Mouse (Mus musculus) kidney, adult 10 weeks (tissue): ENCODE results near the gene Smdt1. TPM values are rescaled to one million over a fixed set of nuclear protein-coding genes. Genes with fewer than 3 reads are reported as not detected.

Experiments
- polyA plus RNA-seq: library from polyadenylated mRNA; stranded (reverse); fragments of 350-450 nt; fragmentation: Illumina TruSeq; extraction: RNeasy Lipid Tissue Mini Kit (QIAGEN cat#74804); gene quantifications from one replicate; pipeline ENCODE4 v1.2.3, GENCODE M21; 2014; ENCODE audit warnings: low read depth, low replicate concordance

The Smdt1 gene
- 46.6 TPM for polyA plus RNA-seq

GRCm38 (mm10) chr15:82338593-82339112 is at the start of gene Smdt1, which contains the start of the genes Naga and Pheta2:
Smdt1 (plus strand) TSS chr15:82338959.
Naga (minus strand) TSS chr15:82338925.
Pheta2 (plus strand) TSS chr15:82338942.

GRCm38 (mm10) chr15:82298764-82299561 is 39.8 kb upstream of the Smdt1 start, which contains the start of gene Wbp2nl:
Wbp2nl (plus strand) TSS chr15:82298954.

GRCm38 (mm10) chr15:82354126-82354945 is 15.6 kb downstream of the Smdt1 start, which contains the start of gene Ndufa6:
Ndufa6 (minus strand) TSS chr15:82354322.

GRCm38 (mm10) chr15:82379871-82380713 is 41.3 kb downstream of the Smdt1 start, which contains the start of gene Cyp2d22:
Cyp2d22 (minus strand) TSS chr15:82380260.

GRCm38 (mm10) chr15:82393922-82394321 is 55.2 kb downstream of the Smdt1 start, which contains the start of gene Cyp2d11:
Cyp2d11 (minus strand) TSS chr15:82394022.

Other genes with a start within 250 kb of the Smdt1 start
- gene Ccdc134, start 211.0 kb upstream of the Smdt1 start, polyA plus RNA-seq, result 1.4 TPM
- 10.9 TPM for gene Srebf2, start 191.8 kb upstream of the Smdt1 start, polyA plus RNA-seq
- gene Shisa8, start 126.1 kb upstream of the Smdt1 start, polyA plus RNA-seq, result not detected
- gene Tnfrsf13c, start 114.6 kb upstream of the Smdt1 start, polyA plus RNA-seq, result not detected
- gene Cenpm, start 94.2 kb upstream of the Smdt1 start, polyA plus RNA-seq, result not detected
- not detected for gene 1500009C09Rik, start 86.6 kb upstream of the Smdt1 start, polyA plus RNA-seq
- 0.20 TPM for gene Sept3, start 64.1 kb upstream of the Smdt1 start, polyA plus RNA-seq
- not detected for gene Wbp2nl, start 40.0 kb upstream of the Smdt1 start, polyA plus RNA-seq
- gene Naga, start within 50 bp of the Smdt1 start, polyA plus RNA-seq, result 25.8 TPM
- gene Pheta2, start within 50 bp of the Smdt1 start, polyA plus RNA-seq, result 0.32 TPM
- 528 TPM for gene Ndufa6, start 15.4 kb downstream of the Smdt1 start, polyA plus RNA-seq
- 12.2 TPM for gene Cyp2d22, start 41.3 kb downstream of the Smdt1 start, polyA plus RNA-seq
- gene Cyp2d11, start 55.1 kb downstream of the Smdt1 start, polyA plus RNA-seq, result not detected
- gene Cyp2d10, start 68.2 kb downstream of the Smdt1 start, polyA plus RNA-seq, result not detected
- 7.8 TPM for gene Cyp2d9, start 94.5 kb downstream of the Smdt1 start, polyA plus RNA-seq
- 54.9 TPM for gene Cyp2d12, start 216.1 kb downstream of the Smdt1 start, polyA plus RNA-seq